Mouse (Mus musculus): ENCODE data around the gene Ddx25.

The Ddx25 gene

GRCm38 (mm10) chr9:35493733-35494092 lies 64.6 kb downstream of the Ddx25 start:
- DNase-seq (ENCODE audit: low spot score): no peak

- DNase-seq (ENCODE audit: low spot score): no peak
Observed at GRCm38 (mm10) chr9:35493033-35493732, 65.1 kb downstream of the Ddx25 start.

DNA sequence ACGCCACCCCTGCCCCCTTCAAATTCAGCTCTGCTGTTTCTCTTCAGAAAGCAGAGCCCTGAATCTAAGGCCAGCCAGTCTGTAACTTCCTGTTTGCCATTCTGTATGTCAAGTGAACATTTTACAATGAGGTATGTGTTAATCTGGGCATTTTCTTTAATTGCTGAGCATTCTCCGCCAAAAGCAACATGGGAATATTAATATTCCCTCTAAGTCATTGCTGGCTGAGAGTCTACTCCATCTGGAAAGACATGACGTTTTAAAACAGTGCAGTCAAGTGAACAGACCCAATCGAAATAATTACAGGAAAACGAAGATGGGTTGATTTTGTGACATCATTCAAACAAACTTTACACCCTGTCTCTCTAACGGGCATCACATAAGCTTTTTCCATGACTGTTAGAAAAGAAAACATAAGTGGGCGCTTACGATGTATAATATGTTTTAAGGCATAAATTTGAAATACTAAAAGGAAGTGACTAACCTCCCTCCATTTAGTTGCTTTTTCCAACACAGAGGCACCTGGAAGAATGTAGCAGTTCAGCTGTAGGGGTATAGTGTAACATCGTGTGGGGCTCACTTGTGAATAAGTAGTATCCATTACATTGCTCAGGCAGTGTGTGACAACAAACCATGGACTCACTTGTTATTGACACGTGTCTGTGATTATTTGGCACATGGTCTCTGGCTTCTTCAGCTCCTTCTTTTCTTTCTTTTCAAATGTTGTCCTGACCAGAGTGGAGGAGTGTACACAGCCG lies 67.0 kb downstream of the Ddx25 start:
- no peak for DNase-seq (ENCODE audit: low spot score)

DNA sequence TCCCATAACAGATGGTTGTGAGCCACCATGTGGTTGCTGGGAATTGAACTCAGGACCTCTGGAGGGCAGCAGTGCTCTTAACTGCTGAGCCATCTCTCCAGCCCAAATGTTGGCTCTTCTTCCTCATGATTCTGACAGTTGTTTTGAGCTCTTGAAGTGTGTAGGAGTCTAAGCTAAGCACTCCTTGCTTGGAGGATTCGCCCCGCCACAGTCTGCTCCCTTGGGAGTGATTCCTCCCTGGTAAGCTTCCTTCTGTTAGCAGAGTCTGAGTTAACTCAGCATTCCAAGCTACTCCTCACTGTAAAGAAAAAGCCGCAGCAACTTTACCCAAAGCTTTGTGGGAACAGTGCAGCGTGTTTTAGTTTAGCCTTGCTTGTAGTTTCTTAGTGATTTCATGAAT lies 69.8 kb downstream of the Ddx25 start:
- no peak for DNase-seq (ENCODE audit: low spot score)

Measured in lung, postnatal 25 days (tissue).